8 mouse cellular contexts compared by ENCODE assay signal in genomic region chr16:93384039-93384537, GRCm38 (mm10).
"Had no signal": no experiment of that assay in that cellular context is flagged by ENCODE, and none has a peak within 500 bp of the region (broad histone marks: within the 10 kb centered on the region; RNA-seq: fewer than 3 reads in every experiment).

No protein-coding gene starts in this region.

- DNase-seq: kidney, adult 11 months; kidney, postnatal 10 days; kidney, postnatal 4 days; liver; lung, adult 18-20 months; lung, postnatal 14 days; thymus, adult 18-20 months; thymus, postnatal 14 days had no signal
